Mouse (Mus musculus): Measurements from ENCODE around the gene Satb1. TPM values are rescaled to one million over a fixed set of nuclear protein-coding genes. Genes with fewer than 3 reads are reported as not detected.

Gene Satb1
- polyA plus RNA-seq, 1 experiment from 2014 or later, result 32.0 TPM

DNA sequence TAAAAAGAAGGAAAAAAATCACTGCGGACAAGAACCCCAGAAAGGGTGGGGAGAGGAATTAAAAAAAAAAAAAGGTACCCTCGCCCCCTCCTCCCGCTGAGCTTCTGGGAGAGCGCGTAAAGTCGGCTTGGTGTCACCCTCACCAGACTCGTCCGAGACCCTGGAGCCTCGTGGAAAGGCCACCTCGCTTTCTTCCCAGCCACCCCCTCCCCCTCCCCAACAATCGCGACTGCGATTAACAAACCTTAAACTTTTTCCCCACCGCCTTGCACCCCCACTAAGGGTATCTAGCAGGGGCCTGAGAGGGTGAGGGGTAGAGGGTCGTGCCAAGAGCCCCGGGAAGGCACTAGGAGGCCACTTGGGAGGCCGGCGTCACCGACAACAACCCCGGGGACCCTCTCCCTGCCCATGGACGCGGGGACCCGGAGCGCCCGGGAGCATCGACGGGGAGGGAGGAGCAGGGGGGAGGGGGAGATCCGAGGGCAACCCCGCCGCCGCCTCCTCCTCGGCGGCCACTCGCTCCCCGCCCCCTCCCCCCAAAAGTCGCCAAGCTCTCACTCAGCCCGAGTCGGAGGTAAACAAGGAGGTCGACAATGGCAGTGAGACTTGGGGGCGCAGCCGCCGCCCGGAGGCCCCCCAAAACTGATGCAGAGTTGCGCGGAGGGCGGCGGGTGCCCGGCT, 20.7 kb downstream of the Satb1 start:
- Histone ChIP-seq H3K4me3 (ENCODE audit: low read depth, low read length) (peak overlapping the region; percentile 69), H3K9me3 (ENCODE audit: control insufficient read depth, low read length) (no peaks in the 10 kb centered on the region), H3K27me3 (ENCODE audit: control insufficient read depth, insufficient read depth, low read length) (no peaks in the 10 kb centered on the region), H3K36me3 (ENCODE audit: control insufficient read depth, insufficient read depth, low read length) (no peaks in the 10 kb centered on the region), H3K9ac (ENCODE audit: low read depth, low read length) (peak overlapping the region; percentile 82), H3K4me1 (replicated peaks; ENCODE audit: control insufficient read depth, insufficient read depth, low read length) (no peaks in the 10 kb centered on the region), H3K4me2 (replicated peaks; ENCODE audit: low read depth, low read length) (peak overlapping the region; percentile 48), H3K27ac (ENCODE audit: low read depth, low read length) (peak overlapping the region; percentile 96)
- DNase-seq (ENCODE audit: low spot score) (peak; percentile 79), ATAC-seq (ENCODE audit: low FRiP score) (peak; percentile 72)
- WGBS, result under 1% methylated on average over 38 of the region's 48 CpGs

GRCm38 (mm10) chr17:51811911-51812260, 21.2 kb downstream of the Satb1 start:
- WGBS, result 0% methylated on average over 11 of the region's 11 CpGs
- Histone ChIP-seq H3K4me2 (replicated peaks; ENCODE audit: low read depth, low read length) (peak overlapping the region; percentile 48), H3K4me1 (replicated peaks; ENCODE audit: control insufficient read depth, insufficient read depth, low read length) (no peaks in the 10 kb centered on the region), H3K36me3 (ENCODE audit: control insufficient read depth, insufficient read depth, low read length) (no peaks in the 10 kb centered on the region), H3K4me3 (ENCODE audit: low read depth, low read length) (peak overlapping the region; percentile 69), H3K27ac (ENCODE audit: low read depth, low read length) (peak overlapping the region; percentile 96), H3K9me3 (ENCODE audit: control insufficient read depth, low read length) (no peaks in the 10 kb centered on the region), H3K9ac (ENCODE audit: low read depth, low read length) (peak overlapping the region; percentile 82), H3K27me3 (ENCODE audit: control insufficient read depth, insufficient read depth, low read length) (no peaks in the 10 kb centered on the region)
- peak; percentile 1; the same call in 1 of the 2 replicates for ATAC-seq (ENCODE audit: low FRiP score)
- DNase-seq (ENCODE audit: low spot score), result peak; percentile 64

GRCm38 (mm10) chr17:51811086-51811868, 21.8 kb downstream of the Satb1 start:
- no peak for ATAC-seq (ENCODE audit: low FRiP score)
- Histone ChIP-seq H3K9ac (ENCODE audit: low read depth, low read length) (peak overlapping the region; percentile 82), H3K4me1 (replicated peaks; ENCODE audit: control insufficient read depth, insufficient read depth, low read length) (no peaks in the 10 kb centered on the region), H3K9me3 (ENCODE audit: control insufficient read depth, low read length) (no peaks in the 10 kb centered on the region), H3K36me3 (ENCODE audit: control insufficient read depth, insufficient read depth, low read length) (no peaks in the 10 kb centered on the region), H3K4me3 (ENCODE audit: low read depth, low read length) (peak overlapping the region; percentile 69), H3K4me2 (replicated peaks; ENCODE audit: low read depth, low read length) (peak overlapping the region; percentile 48), H3K27ac (ENCODE audit: low read depth, low read length) (peak overlapping the region; percentile 96; the same call in 1 of the 2 replicates), H3K27me3 (ENCODE audit: control insufficient read depth, insufficient read depth, low read length) (no peaks in the 10 kb centered on the region)
- WGBS, result 4% methylated on average over 8 of the region's 8 CpGs
- peak; percentile 83 for DNase-seq (ENCODE audit: low spot score)

GRCm38 (mm10) chr17:51807429-51807828, 25.7 kb downstream of the Satb1 start:
- H3K4me1 ChIP-seq (replicated peaks; ENCODE audit: control insufficient read depth, insufficient read depth, low read length), result no peaks in the 10 kb centered on the region
- H3K9ac ChIP-seq (ENCODE audit: low read depth, low read length), result no peak overlapping the region
- no peak overlapping the region for H3K4me2 ChIP-seq (replicated peaks; ENCODE audit: low read depth, low read length)
- no peaks in the 10 kb centered on the region for H3K9me3 ChIP-seq (ENCODE audit: control insufficient read depth, low read length)
- WGBS, result 82% methylated on average over 5 of the region's 5 CpGs
- ATAC-seq (ENCODE audit: low FRiP score) (no peak), DNase-seq (ENCODE audit: low spot score) (no peak)
- no peaks in the 10 kb centered on the region for H3K27me3 ChIP-seq (ENCODE audit: control insufficient read depth, insufficient read depth, low read length)
- no peak overlapping the region for H3K27ac ChIP-seq (ENCODE audit: low read depth, low read length)
- 0 out of 2 replicates have a peak, but pooled peaks cover 5% of the 10 kb centered on the region for H3K36me3 ChIP-seq (ENCODE audit: control insufficient read depth, insufficient read depth, low read length)
- no peak overlapping the region for H3K4me3 ChIP-seq (ENCODE audit: low read depth, low read length)

DNA sequence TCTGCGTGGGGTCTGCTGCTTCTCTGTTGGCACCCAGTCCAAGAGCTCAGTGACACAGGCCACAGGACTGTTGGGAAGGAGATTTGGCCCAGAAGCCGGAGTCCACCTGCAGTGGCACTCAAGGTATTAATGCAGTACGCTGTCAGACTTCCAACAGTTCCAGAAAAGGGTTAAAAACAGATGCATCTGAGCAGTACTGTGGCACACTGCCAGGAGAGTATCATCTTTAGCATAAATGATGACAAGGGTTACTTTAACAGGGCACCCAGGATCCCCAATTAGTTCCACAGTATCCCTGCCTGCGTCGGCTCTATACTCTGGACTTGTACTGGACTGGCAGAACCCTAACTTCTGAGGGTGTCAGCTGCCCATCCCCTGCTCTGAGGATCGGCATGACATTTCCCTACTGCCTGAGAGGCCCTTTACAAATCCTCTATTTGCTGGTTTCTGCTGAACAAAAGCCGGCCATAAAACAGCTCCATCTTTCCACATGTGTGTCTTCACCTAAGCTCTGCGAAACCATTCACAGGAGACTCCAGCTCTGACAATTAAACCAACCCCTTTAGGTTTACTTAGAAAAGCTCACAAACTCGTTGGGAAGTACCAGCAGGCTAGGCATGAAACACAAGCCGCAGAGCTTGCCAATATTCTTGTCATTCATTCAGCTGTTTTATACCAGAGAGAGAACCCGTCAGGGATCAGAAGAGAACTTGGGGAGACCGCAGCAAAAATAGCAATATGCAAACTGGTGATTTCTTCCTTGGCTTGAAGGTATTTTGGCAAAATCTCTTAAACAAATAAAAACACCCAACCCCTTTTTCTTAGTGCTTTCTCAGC, 26.7 kb downstream of the Satb1 start:
- DNase-seq (ENCODE audit: low spot score) (no peak), ATAC-seq (ENCODE audit: low FRiP score) (no peak)
- no peak overlapping the region for H3K4me2 ChIP-seq (replicated peaks; ENCODE audit: low read depth, low read length)
- H3K4me1 ChIP-seq (replicated peaks; ENCODE audit: control insufficient read depth, insufficient read depth, low read length), result no peaks in the 10 kb centered on the region
- H3K36me3 ChIP-seq (ENCODE audit: control insufficient read depth, insufficient read depth, low read length), result 0 out of 2 replicates have a peak, but pooled peaks cover 5% of the 10 kb centered on the region
- H3K9me3 ChIP-seq (ENCODE audit: control insufficient read depth, low read length), result no peaks in the 10 kb centered on the region
- H3K27me3 ChIP-seq (ENCODE audit: control insufficient read depth, insufficient read depth, low read length), result no peaks in the 10 kb centered on the region
- H3K9ac ChIP-seq (ENCODE audit: low read depth, low read length), result no peak overlapping the region
- 87% methylated on average over 12 of the region's 12 CpGs for WGBS
- no peak overlapping the region for H3K4me3 ChIP-seq (ENCODE audit: low read depth, low read length)
- H3K27ac ChIP-seq (ENCODE audit: low read depth, low read length), result no peak overlapping the region

DNA sequence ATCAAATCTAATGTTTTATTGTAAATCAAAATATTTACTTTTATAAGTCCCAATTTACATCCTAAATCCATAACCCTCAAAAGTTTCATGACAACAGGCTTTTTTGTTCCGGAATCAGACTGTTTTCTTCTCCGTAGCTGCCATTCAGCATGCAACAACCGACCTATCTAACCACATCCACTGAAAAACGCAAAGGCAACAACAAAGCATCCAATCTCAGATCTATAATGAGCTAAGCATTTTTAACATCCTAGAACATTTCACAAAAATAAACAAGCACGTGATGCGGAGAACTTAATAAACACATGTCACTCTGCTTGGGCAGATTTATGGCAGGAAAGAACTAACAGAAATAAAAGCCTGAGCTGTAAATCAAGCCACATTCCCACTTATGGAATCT, 32.9 kb downstream of the Satb1 start:
- Histone ChIP-seq H3K4me1 (replicated peaks; ENCODE audit: control insufficient read depth, insufficient read depth, low read length) (no peaks in the 10 kb centered on the region), H3K4me2 (replicated peaks; ENCODE audit: low read depth, low read length) (no peak overlapping the region), H3K9ac (ENCODE audit: low read depth, low read length) (no peak overlapping the region), H3K9me3 (ENCODE audit: control insufficient read depth, low read length) (no peaks in the 10 kb centered on the region), H3K27ac (ENCODE audit: low read depth, low read length) (no peak overlapping the region), H3K36me3 (ENCODE audit: control insufficient read depth, insufficient read depth, low read length) (0 out of 2 replicates have a peak, but pooled peaks cover 5% of the 10 kb centered on the region), H3K27me3 (ENCODE audit: control insufficient read depth, insufficient read depth, low read length) (no peaks in the 10 kb centered on the region), H3K4me3 (ENCODE audit: low read depth, low read length) (no peak overlapping the region)
- ATAC-seq (ENCODE audit: low FRiP score) (no peak), DNase-seq (ENCODE audit: low spot score) (no peak)
- WGBS, result 92% methylated on average over 6 of the region's 6 CpGs

- no peaks in the 10 kb centered on the region for H3K9me3 ChIP-seq (ENCODE audit: control insufficient read depth, low read length)
- WGBS, result 93% methylated on average over 5 of the region's 5 CpGs
- no peak overlapping the region for H3K27ac ChIP-seq (ENCODE audit: low read depth, low read length)
- no peaks in the 10 kb centered on the region for H3K36me3 ChIP-seq (ENCODE audit: control insufficient read depth, insufficient read depth, low read length)
- ATAC-seq (ENCODE audit: low FRiP score) (no peak), DNase-seq (ENCODE audit: low spot score) (no peak)
- no peak overlapping the region for H3K4me2 ChIP-seq (replicated peaks; ENCODE audit: low read depth, low read length)
- H3K9ac ChIP-seq (ENCODE audit: low read depth, low read length), result no peak overlapping the region
- no peaks in the 10 kb centered on the region for H3K4me1 ChIP-seq (replicated peaks; ENCODE audit: control insufficient read depth, insufficient read depth, low read length)
- H3K4me3 ChIP-seq (ENCODE audit: low read depth, low read length), result no peak overlapping the region
- H3K27me3 ChIP-seq (ENCODE audit: control insufficient read depth, insufficient read depth, low read length), result no peaks in the 10 kb centered on the region
These were observed 36.6 kb downstream of the Satb1 start for GRCm38 (mm10) chr17:51796459-51796858.

DNA sequence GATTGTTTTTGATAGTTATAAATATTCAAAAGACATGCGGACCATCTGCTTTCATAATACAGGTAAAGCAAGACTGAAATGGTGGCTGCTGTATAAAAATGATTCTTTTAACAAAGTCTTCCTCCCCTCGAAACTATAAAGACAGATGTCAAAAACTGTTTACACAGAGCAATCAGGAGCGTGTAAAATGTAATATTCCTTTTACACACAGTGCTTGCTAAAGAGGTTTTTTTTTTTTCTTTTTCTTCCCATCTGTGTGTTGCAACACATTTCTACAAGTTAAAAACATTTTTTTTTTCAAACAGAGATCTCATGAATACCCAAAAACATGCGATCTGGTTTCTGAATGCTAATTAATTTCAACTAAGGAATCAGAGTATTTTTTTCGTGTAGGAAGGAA, 41.9 kb downstream of the Satb1 start:
- DNase-seq (ENCODE audit: low spot score) (no peak), ATAC-seq (ENCODE audit: low FRiP score) (0 out of 2 replicates have a peak, but pooled peaks have one; percentile 2)
- Histone ChIP-seq H3K27ac (ENCODE audit: low read depth, low read length) (no peak overlapping the region), H3K9ac (ENCODE audit: low read depth, low read length) (no peak overlapping the region), H3K4me1 (replicated peaks; ENCODE audit: control insufficient read depth, insufficient read depth, low read length) (0 out of 2 replicates have a peak, but pooled peaks cover 3% of the 10 kb centered on the region), H3K9me3 (ENCODE audit: control insufficient read depth, low read length) (no peaks in the 10 kb centered on the region), H3K27me3 (ENCODE audit: control insufficient read depth, insufficient read depth, low read length) (no peaks in the 10 kb centered on the region), H3K4me3 (ENCODE audit: low read depth, low read length) (no peak overlapping the region), H3K36me3 (ENCODE audit: control insufficient read depth, insufficient read depth, low read length) (no peaks in the 10 kb centered on the region), H3K4me2 (replicated peaks; ENCODE audit: low read depth, low read length) (no peak overlapping the region)
- 84% methylated on average over 5 of the region's 5 CpGs for WGBS
